Mouse (Mus musculus) thymus, postnatal 0 days (tissue): Measurements from ENCODE around the gene Tcta. TPM values are rescaled to one million over a fixed set of nuclear protein-coding genes. Genes with fewer than 3 reads are reported as not detected.
"Not testable (repeated sequence)": the region's sequence is repeated elsewhere in the genome, so short reads cannot be mapped to it uniquely, and the experiment has no call there.

Experiments used
- DNase-seq: peaks from one replicate; pipeline ENCODE4 v3.0.0-alpha.2; 2015; ENCODE audit warnings: low spot score
- polyA plus RNA-seq: library from polyadenylated mRNA; unstranded; fragments of >200 nt; fragmentation: Nextera tagmentation; extraction: Ambion mirVana; gene quantifications from 2 replicates; pipeline ENCODE4 v1.2.1, GENCODE M21; 2015

The Tcta gene
- polyA plus RNA-seq, 1 experiment from 2014 or later, result 45.7 TPM

DNA sequence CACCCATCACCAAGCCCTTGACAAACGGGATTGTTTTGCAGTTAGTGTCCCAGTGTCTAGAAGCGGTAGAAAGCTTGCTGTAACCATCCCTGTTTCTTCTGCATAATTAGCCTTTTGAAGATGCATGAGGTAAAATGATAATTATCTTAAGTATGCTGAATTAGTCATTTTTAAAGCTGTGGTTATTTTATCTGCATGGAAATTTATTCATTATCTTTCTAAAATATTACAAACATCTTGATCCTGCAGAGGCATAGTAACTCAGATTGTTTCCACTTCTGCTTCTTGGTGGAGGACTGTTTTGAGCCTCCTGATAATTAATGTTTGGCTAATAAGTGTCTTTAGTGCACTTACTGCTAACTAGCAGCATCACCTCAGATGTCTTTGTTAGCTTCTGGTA is 12.5 kb upstream of the Tcta start:
- DNase-seq, result no peak

DNA sequence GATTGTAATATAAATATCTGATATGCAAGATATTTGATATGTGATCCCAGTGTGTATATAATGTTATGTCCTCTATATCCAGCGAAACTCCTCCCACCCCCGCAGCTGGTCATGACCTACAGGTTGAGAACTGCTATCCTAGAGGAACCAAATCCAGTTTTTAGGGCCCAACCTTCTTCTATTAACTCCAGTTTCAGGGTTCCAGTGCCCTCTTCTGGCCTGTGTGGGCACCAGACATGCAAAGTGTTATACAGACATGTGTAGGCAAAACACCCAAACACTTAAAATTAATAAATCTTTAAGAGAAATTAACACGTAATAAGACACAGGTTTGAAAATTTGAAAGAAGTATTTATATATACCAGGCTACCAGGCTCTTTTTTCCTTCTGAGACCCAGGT is 11.6 kb upstream of the Tcta start:
- DNase-seq, result no peak

DNA sequence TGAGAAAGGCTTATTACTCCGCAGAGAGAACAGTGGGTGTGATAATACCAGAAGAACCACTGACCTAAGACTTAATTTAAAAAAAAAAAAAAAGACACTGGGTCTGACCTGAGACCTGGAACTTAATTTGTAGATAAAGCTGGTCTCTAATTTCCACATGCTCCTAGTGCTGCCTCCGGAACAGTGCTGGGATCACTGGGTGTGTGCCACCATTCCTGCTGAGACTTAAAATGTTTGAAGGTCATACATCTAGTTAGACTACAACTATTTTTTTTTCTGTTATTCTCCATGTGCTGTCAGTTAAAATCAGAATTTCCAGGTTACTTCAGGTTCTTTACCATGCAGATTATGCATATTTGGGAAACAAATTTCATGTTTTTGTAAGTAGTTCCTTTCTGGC is 2.2 kb upstream of the Tcta start:
- no peak for DNase-seq

DNA sequence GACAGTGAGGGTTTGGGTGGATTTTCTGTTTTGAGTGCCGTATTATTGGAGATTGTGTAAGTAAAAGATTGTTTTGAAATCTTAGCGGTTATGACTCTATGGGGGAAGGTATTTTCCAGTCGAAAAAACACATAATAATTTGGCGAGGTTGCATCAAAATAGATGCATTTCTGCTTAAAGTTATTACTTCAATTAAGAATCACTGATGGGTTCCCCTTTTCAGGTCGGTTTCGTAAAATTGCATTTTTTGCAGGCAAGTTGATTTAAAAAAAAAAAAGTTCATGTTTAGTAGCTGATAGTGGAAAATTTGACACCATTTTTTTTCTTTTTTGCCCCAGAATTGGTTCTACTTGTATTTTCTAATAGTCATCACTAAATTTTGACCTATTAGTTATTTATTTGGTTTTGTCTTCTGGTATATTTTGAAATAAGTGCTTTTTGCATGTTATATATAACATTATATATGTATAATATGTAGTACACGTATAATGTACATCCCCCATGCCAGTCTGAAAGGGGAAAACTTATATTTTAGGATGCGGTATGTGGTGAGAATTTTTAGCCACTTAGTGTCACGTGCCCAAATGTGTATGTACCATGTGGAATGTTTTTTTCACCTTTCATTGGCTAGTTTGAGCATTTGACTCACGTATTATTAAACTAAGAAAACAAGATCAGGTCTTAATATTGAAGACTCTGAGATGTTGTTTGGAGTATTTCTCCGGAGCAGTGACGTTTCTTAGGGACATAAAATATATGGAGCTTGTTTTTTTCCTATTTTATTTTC is 1.3 kb upstream of the Tcta start:
- DNase-seq, result peak; percentile 11

DNA sequence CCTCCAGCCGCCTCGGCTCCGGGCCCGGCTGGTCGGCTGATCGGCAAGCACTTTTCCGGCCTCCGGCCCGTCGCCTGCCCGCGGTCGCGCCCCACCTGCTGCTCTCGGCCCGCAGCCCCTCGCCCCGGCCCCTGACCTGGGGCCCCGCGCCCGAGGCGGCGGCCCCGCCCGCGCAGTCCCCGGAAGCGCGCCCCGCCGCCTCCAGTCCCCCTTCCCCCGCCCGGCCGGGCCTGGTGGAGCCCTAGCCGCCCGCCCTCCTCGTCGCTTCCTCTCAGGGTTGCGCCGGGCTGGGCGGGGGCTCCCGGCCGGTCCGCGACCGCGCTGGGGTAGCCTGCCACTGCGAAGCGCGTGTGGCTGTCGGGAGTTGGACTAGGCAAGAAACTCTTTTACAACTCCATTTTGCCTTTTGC is 616 bp upstream of the Tcta start:
- DNase-seq, result peak; percentile 86

DNA sequence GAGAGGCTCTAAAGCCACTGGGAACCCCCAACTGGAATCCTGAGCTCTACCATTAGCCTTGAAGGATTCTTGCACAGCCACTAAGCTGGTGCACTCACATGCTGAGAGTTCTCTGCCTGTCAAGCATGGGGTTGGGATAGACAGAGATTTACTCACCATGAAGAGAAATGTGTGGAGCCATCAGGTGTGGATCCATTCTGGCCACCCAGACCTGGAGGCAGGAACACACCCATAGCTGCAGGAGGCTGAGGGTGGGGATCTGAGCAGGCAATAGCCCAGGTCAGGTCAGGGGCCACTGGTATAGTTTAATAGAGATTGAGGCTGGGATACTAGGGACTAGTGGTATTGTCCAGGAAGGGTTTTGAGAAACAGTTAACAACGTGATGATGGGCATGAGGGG is 790 bp downstream of the Tcta start:
- no peak for DNase-seq

DNA sequence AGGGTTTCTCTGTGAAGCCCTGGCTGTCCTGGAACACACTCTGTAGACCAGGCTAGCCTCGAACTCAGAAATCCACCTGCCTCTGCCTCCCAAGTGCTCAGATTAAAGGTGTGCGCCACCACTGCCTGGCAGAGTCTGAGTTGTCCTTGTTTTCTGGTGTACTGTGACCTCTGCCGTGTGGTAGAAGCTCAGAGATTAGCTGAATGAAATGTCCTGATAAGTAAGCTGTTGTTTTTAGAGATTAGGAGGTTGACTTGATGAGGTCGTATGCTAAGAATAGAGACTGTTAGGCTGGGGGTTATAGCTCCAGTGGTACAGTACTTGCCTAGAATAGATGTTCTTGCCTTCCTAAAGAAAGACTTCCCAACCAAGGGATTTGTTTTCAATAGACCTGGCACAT is 1.2 kb downstream of the Tcta start:
- no peak for DNase-seq

DNA sequence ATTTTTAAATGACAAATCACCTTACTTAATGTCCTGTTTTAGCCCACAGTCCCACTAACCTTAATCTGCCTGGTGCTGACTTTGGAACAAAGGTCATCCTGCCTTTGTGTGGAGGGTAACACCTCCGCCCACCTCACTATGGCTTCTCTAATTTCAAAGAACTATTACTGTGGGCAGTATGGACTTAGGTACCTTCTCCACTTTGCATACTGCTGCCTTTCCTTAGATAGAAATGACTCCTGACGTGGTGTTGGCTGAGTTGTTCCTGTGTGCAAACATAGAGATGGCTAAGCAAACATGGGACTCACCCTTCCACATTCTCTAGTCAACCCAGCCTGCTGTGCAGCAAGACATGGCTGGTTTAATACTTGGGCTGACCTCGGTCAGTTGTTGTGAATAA is 4.1 kb downstream of the Tcta start:
- DNase-seq, result no peak

DNA sequence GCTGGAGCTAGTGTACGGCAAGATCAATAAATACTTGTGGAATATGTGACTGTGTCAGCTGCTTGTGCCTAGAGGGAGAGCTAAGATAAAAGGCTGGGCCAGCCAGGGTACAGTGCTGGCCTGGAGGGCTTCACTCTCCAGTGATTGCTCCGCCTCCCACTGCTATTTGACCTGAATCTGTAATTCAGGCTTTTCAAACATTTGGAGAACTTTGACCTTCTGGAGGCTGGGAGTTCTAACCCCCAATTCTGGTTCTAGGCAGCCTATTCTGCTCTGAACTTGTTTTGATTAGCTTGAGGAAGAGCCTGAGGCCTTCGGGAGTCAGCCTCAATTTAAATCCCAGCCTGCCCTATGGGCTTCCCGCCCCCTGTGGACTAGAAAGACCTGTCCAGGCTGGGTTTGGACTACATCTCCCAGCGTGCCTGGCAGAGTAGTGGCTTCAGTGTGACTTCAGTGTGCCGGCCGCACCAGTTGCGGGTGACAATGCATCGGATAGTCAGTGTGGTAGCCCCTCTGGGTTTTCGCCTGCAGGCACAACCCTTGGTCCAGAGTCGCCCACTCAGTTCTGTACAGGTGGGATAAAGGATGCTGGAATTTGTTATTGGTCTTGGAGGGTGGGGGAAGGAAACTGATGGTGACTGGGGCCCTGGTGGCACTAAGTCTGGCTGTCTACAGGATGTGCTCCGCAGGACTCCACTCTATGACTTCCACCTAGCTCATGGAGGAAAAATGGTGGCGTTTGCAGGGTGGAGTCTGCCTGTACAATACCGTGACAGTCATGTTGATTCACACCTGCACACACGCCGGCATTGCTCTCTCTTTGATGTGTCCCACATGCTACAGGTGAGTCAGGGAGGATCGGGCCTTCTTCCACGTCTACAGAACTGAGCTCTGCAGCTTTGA is 9.3 kb downstream of the Tcta start, which contains the start of gene Amt:
TSS of gene Amt (plus strand) at position 401 of the 903 bp plus-strand sequence.
- no peak for DNase-seq

DNA sequence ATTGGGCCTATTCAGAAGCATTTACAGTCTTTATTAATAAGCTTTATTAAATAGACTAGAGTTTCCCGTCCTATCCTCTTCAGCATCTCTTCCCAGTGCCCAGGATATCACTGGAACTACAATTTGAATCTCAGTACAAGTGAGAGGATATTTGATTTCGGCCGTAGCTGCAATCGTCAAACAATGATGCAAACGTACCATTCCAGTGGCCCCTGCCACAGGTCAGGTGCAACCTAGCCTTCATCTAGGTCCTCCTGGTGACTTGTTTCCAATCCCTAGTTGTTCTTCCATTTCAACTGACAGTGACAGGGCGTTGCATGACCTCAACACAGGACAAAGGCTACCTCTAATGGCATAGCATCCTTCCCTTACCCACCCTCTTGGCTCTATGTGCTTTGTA is 15.2 kb downstream of the Tcta start:
- DNase-seq, result no peak

DNA sequence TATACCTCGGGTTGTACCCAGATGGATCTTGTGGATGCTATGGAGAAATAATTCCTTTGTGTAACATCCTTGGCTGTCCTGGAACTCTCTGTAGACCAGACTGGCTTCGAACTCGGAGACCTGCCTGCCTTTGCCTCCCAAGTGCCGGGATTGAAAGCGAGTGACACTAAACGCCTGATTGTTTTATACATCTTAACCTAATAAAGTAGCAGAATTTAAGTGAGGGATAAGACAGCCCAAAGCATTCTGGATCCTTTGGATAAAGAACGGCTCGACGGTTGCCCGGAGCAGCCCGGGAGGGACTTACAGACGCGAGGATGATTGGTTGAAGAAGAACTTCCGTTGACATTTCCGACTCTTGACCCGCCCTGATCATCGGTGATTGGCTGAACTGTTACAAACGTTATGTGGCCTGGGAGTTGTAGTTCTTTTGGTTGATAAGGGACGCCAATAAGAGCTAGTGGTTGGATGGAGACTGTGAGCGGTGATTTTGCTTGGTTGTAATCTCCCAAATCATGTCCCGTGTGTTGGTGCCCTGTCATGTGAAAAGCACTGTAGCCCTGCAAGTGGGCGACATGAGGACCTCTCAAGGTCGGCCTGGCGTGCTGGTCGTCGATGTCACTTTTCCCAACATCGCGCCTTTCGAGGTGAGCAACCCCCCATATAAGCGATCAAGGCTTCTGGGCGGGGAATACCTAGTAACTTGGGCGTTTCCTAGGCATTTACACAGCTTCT is 15.8 kb downstream of the Tcta start, which contains the start of gene Nicn1:
TSS of gene Nicn1 (plus strand) at position 414 of the 735 bp plus-strand sequence.
- peak; percentile 95 for DNase-seq

DNA sequence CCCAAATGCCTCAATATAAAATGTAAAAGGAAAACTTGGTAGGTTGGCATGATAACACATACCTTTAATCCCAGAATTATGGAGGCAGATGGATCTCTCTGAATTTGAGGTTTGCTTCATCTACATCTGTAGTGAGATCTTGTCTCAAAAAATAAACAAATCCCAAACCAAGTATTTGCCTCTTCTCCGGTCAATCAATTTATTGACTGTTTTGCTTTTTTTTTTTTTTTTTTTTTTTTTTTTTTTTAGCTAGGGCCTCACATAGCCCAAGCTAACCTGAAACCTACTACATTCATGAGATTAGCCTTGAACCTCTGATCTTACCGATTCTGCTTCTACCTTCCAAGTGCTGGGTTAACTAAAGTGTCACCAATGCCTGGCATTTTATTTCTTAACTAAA is 16.6 kb downstream of the Tcta start:
- no peak for DNase-seq

DNA sequence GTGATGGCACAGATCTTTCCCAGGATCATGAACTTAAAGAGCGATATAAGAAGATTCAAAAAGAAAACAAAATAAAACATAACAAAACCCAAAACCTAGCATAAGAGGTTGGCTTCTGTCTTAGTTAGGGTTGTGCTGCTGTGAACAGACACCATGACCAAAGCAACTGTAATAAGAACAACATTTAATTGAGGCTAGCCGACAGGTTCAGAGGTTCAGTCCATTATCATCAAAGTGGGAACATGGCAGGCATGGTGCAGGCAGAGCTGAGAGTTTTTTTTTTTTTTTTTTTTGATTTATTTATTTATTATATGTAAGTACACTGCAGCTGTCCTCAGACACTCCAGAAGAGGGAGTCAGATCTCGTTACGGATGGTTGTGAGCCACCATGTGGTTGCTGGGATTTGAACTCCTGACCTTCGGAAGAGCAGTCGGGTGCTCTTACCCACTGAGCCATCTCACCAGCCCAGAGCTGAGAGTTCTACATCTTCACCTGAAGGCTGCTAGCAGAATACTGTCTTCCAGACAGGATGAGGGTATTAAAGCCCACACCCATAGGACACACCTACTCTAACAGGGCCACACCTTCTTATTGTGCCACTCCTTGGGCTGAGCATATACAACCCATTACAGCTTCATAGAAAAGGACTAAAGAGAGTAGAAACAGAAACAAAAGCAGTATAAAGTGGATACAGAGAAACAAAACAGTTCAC is 18.3 kb downstream of the Tcta start:
- not testable (repeated sequence) for DNase-seq

DNA sequence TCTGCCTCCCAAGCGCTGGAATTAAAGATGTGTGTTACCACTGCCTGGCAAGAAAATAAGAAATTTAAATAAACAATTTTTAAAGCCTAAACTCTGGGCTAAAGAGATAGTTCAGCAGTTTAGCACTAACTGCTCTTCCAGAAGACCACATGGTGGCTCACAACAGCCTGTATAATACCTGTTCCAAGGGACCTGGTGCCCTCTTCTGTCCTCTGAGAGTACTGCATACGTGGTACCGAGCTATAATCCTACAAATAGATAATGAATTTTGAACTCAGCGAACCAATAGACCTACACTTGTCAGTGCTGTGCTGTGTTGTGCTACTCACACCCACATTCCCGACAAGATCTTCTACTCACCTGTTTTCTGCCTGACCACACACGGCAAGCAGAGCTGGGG is 21.6 kb downstream of the Tcta start:
- DNase-seq, result peak; percentile 80

DNA sequence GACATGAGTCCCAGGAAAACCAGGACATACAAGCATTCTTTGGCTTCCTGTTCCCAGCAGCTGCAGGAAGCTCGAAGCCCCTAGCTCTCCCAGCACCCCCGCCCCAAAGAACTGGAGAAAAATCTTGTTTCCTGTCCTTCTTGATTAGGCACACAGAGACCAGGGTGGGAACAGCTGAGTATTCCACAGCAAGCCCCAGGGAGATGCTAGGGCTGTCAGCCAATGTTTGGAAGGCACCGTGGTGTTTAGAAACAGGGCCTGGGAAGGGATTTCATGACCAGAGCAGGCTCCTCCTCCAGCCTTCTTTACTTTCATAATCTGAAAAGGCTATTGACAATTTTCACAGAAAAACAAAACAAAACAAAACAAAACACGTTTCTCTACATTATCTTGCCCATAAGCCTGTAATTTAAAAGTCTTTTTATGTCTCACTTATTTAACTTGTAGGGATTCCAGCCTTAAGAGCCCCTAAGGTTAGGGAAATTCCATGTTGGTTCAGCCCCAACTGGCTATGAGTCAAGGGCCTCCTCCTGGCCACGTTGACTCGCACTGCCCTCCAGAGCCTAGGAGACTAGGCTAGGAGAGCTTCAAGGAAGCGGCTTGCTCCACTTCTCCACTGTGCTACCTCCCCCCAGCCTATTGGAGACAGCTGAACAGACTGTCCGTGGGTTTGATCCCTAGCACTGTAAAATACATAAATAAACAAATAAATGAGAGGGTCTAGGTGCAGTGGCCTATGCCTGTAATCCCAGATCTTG is 25.7 kb downstream of the Tcta start:
- no peak for DNase-seq

DNA sequence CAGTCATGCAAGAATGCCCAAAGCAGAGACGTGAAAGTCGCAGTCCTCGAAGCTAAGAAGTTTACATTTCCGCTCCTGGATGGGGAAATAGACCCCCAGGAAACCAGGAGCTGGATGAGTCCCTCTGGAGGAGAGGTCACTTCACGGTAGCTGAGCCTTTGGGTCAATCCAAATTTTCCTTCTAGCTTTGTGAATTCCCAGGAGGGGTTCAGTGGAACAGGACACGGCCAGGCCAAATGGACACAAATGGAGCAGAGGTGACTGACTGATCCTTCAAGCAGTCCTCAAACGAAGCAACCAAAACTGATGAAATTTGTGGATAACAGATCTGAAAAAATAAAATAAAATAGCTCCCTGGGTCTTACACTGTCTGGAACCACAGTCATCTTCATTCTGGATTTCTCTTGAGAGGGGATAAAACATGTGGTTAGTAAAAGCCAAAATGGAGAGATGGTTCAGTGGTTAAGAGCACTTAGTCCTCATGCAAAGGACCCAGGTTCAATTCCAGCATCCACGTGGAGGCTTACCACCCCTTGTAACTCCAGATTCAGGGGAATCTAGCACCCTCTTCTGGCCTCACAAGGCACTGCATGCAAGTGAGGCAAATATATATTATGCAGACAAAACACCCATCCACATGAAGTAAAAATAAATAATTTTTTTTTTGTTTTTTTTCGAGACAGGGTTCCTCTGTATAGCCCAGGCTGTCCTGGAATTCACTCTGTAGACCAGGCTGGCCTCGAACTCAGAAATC is 27.1 kb downstream of the Tcta start:
- DNase-seq, result peak; percentile 61

DNA sequence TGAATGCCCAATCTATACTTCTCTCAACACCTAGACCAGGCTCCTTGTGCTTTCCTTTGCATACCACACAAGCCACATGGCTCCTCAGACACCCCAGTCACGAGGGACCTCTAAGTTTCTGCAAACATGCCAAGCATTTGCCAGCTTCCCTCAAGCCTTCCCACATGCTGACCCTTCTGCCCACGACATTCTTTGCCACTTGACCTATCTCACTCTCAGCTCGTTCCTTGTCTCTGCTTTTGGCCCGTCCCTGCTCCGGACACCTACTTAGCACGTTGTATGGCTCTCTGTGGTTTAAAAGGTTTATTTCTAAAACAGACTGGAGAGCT is 30.7 kb downstream of the Tcta start:
- DNase-seq, result no peak

DNA sequence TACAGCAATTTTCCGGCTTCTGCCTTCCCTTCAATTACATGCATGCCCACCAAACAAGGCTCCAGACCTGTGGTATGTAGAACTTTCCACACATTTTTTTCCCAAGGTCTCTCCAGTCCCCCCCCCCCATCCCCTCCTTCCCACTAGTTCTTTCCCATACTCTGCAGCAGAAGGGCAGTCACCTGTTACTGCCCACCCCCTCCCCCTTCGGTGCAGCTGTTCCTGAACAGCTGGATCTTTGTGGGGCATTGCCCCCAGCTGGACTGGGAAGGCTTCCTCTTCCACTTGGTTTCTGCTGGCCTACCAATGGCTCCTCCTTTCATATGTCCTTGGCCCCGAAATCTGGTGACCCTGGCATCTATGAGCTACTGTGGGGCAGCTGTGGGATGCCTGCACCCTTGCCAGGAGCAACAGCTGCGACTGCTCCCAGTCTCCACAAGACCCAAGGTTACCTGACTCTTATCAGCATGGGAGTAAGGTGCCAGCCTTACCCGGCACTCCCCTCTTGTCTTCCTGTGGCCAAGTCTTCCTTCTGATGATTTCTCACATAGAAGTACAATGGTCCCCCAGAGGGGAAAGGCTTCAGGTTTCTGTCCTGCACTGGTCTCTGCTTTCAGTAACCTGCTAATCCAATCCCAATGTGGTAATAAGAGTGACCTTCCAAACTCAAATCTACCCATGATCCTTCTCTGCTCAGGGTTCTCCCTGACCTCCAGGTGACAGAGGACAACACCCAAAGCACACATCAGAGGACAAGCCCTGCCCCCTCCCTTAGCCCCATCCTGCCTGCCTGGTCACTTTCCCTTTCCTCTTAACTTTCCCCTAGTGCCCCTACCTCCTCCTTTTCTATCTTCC is 31.3 kb downstream of the Tcta start:
- DNase-seq, result no peak

DNA sequence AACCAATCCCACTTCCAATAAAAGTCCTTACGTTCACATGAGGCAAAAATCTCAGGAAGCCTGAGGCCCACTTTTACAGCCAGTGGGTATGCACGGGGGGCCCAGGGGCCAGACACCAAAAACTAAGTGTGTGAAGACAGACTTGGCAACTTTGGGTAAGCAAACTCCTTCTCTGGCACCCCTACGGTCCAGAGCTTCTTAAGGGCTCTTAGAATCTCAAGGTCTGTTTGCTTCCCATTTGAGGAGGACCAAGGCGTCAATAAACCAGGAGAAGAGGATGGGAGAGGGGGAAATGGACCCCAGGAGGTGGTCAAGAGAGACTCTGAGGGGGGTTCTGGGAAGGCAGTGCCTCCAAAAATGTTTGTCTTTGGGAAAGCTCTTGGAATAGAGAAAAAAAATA is 32.5 kb downstream of the Tcta start:
- no peak for DNase-seq
